Mouse (Mus musculus) hindbrain, embryonic 14.5 days (tissue): ENCODE measurements around the gene Nipsnap2. TPM values are rescaled to one million over a fixed set of nuclear protein-coding genes. Genes with fewer than 3 reads are reported as not detected.
"Not testable (repeated sequence)": the region's sequence is repeated elsewhere in the genome, so short reads cannot be mapped to it uniquely, and the experiment has no call there.

Experiments
- ATAC-seq: fragments of 200-750 bp; cut with Nextera tagmentation; 2 replicates; pipeline ENCODE4 v1.8.0; 2017; ENCODE audit warnings: moderate number of reproducible peaks, mild to moderate bottlenecking, moderate TSS enrichment, moderate library complexity; ENCODE audit not compliant: low FRiP score
- DNase-seq: peaks from one replicate; pipeline ENCODE4 v3.0.0-alpha.2; 2015; ENCODE audit warnings: low spot score
- H3K27ac ChIP-seq: fragments of 300-500 bp; sonication (generic); 2 replicates; pipeline ENCODE4 v1.5.1; 2014; ENCODE audit warnings: mild to moderate bottlenecking, moderate library complexity
- H3K27me3 ChIP-seq: fragments of 300-500 bp; sonication (generic); 2 replicates; pipeline ENCODE4 v1.6.1; 2014; ENCODE audit warnings: mild to moderate bottlenecking, low read length, mixed read lengths; ENCODE audit not compliant: control insufficient read depth, insufficient read depth
- H3K36me3 ChIP-seq: fragments of 300-500 bp; sonication (generic); replicated peaks from 2 replicates; pipeline ENCODE4 v1.6.1; 2014; ENCODE audit not compliant: control insufficient read depth, insufficient read depth
- H3K4me1 ChIP-seq: fragments of 300-500 bp; sonication (generic); replicated peaks from 2 replicates; pipeline ENCODE4 v1.6.1; 2014; ENCODE audit warnings: antibody characterized with exemption, low read length, mixed read lengths; ENCODE audit not compliant: control insufficient read depth, insufficient read depth
- H3K4me2 ChIP-seq: fragments of 300-500 bp; sonication (generic); replicated peaks from 2 replicates; pipeline ENCODE4 v1.6.1; 2014; ENCODE audit warnings: mild to moderate bottlenecking, moderate library complexity
- H3K4me3 ChIP-seq: fragments of 300-500 bp; sonication (generic); replicated peaks from 2 replicates; pipeline ENCODE4 v1.5.1; 2014; ENCODE audit warnings: mild to moderate bottlenecking, low read length
- H3K9ac ChIP-seq: fragments of 300-500 bp; sonication (generic); 2 replicates; pipeline ENCODE4 v1.6.1; 2014
- H3K9me3 ChIP-seq: fragments of 300-500 bp; sonication (generic); 2 replicates; pipeline ENCODE4 v1.6.1; 2016; ENCODE audit warnings: low read length; ENCODE audit not compliant: control insufficient read depth
- WGBS: fragments of 180-500 bp; shearing (Covaris S2); extraction: QIAGEN DNeasy Blood & Tissue Kit; methylation state at CpG from one replicate; pipeline ENCODE4 v1.1.7; 2014; 5-methylcytosine and 5-hydroxymethylcytosine counted together
- polyA plus RNA-seq: library from polyadenylated mRNA; unstranded; fragments of >200 nt; fragmentation: Nextera tagmentation; extraction: Ambion mirVana; gene quantifications from 2 replicates; pipeline ENCODE4 v1.2.1, GENCODE M21; 2014

Gene Nipsnap2
- 83.9 and 89.1 TPM in 2 replicates for polyA plus RNA-seq

DNA sequence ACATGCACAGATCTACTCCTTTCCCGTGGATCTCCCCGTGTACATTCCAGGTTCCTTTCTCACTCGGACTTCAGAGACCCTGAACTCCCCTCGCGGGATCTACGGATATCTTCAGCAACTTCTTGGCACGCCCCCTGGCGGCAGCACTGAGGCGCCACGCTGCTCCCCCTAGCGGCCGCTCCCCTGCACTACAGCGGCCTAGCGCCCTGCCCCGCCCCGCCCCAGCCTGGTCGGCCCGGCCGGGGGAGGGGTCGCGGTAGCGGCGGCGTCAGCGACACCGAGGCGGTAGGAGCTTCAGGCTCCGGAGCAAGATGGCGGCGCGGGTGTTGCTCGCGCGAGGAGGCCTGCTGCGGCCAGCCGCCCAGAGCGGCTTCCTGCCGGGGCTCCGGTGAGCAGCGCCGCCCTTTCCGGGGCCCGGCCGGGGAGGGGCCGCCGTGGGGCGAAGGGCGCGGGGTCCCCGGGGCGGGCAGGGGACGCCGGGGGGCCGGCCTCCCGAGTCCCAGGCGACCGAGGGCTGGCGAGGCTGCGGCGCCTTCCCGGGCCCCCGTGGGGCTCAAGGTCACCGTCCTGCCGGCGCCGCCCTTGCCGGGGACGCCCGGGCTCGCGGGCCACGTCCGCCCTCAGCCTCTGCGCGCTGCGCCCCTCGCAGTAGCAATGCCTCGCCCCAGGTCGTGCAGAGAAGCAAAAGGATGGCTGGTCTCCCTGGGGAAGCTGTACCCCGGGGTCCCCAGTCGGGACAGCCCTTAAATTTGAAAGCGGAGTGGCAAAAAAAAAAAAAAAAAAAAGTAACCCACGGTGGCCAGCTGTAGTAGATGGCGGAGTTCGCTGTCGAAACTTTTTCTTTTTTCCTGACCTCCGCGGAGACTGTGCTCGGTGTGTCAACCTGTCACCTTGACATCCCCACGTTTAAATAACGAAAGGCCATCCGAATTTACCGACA, at the start of gene Nipsnap2:
Gene Nipsnap2 (plus strand): TSS at position 230 of the 940 bp plus-strand sequence.
- Histone ChIP-seq H3K9ac (peak within 1 kb of the TSS; percentile 96), H3K36me3 (no peaks in the 10 kb centered on the region), H3K4me1 (0 out of 2 replicates have a peak, but pooled peaks cover 17% of the 10 kb centered on the region), H3K9me3 (no peaks in the 10 kb centered on the region), H3K27ac (peak within 1 kb of the TSS; percentile 92), H3K4me3 (peak within 1 kb of the TSS; percentile 95), H3K4me2 (peak within 1 kb of the TSS; percentile 56), H3K27me3 (no peaks in the 10 kb centered on the region)
- 1% methylated on average over 58 of the region's 93 CpGs for WGBS
- peak; percentile 94 for DNase-seq
- peak; percentile 94 for ATAC-seq

DNA sequence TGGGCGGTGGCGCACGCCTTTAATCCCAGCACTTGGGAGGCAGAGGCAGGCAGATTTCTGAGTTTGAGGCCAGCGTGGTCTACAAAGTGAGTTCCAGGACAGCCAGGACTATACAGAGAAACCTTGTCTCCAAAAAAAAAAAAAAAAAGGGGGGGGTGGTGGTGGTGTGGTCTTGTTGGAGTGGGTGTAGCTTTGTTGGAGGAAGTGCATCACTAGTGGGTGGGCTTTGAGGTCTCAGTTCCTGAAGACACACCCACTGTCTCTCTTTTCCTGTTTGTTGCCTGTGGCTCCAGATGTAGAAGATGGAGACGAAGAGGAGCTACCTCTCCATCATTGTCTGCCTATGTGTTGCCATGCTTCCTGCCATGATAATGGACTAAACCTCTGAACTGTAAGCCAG, 39.7 kb upstream of the Nipsnap2 start:
- not testable (repeated sequence) for H3K4me3 ChIP-seq, DNase-seq, H3K4me2 ChIP-seq, H3K9me3 ChIP-seq, H3K9ac ChIP-seq, H3K4me1 ChIP-seq, H3K27me3 ChIP-seq, H3K27ac ChIP-seq, H3K36me3 ChIP-seq, ATAC-seq
- WGBS = 92% methylated on average over 5 of the region's 5 CpGs

DNA sequence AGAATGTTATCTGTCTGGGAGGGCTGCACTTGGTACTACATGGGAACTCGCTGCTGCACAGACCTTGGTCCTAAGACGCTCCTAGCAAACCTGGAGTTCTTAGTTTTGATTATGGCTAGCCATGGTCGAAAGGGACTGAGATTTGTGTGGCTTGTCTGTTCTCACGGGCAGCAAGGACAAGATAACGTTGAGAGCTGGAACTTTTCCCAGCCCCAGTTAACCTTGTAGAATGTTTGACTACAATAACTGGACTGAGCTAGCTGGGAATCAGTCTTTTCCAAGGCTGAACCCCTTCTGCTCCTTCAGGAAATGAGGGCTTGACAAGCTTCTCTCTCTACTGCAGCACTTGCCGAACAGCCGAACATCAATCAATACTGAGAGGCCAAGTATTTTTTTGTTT, 37.2 kb upstream of the Nipsnap2 start:
- DNase-seq (no peak), ATAC-seq (no peak)
- 88% methylated on average over 7 of the region's 7 CpGs for WGBS

DNA sequence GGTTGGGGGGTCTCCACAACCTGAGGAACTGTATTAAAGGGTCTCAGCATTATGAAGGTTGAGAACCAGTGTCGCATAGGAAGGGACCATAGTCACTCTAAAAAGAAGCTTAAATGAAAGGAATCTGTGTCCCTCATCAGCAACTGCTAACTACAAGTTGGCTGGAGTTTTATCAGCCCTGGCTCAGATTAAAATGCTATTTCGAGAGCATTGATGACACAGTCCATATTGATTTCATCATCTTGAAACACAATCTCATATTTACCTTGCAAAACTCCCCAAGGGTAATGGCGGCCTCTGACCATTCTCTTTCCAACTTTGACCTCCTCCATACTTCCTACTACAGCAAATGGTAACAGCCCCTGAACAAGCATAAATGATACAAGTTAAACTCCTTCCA, 34.3 kb upstream of the Nipsnap2 start:
- Histone ChIP-seq H3K4me1 (no peaks in the 10 kb centered on the region), H3K36me3 (no peaks in the 10 kb centered on the region), H3K27ac (no peak overlapping the region), H3K4me2 (no peak overlapping the region), H3K4me3 (no peak overlapping the region), H3K9ac (no peak overlapping the region), H3K9me3 (no peaks in the 10 kb centered on the region), H3K27me3 (no peaks in the 10 kb centered on the region)
- 86% methylated on average over 3 of the region's 3 CpGs for WGBS
- DNase-seq (no peak), ATAC-seq (no peak)

More for the DNA sequence above, 37.2 kb upstream of the Nipsnap2 start:
- Histone ChIP-seq H3K9me3 (no peaks in the 10 kb centered on the region), H3K9ac (no peak overlapping the region), H3K4me3 (no peak overlapping the region), H3K4me2 (no peak overlapping the region), H3K36me3 (no peaks in the 10 kb centered on the region), H3K27me3 (no peaks in the 10 kb centered on the region), H3K27ac (no peak overlapping the region), H3K4me1 (no peaks in the 10 kb centered on the region)

DNA sequence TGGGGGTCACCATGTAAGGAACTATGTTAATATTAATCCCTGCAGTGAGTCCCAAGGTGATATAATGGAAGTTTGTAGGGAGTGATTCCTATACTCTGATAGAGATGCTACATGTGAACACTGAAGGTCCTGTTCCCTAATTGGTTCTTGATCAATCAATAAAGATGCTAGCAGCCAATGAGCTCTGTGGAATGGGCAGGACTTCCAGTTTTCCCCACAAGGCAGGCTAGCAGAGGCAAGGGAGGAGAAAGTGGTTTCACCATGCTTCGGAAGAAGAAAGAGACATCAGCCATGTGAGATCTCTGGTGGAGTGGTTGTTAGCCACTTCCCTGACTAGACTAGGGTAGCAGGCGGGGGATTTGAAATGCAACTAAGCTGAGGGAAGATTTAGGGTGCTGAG, 24.4 kb upstream of the Nipsnap2 start:
- Histone ChIP-seq H3K9me3 (no peaks in the 10 kb centered on the region), H3K4me2 (peak overlapping the region; percentile 17; the same call in 1 of the 2 replicates), H3K36me3 (no peaks in the 10 kb centered on the region), H3K9ac (no peak overlapping the region), H3K27ac (no peak overlapping the region), H3K27me3 (no peaks in the 10 kb centered on the region), H3K4me3 (no peak overlapping the region), H3K4me1 (no peaks in the 10 kb centered on the region)
- 32% methylated on average over 2 of the region's 2 CpGs for WGBS
- ATAC-seq (no peak), DNase-seq (no peak)

DNA sequence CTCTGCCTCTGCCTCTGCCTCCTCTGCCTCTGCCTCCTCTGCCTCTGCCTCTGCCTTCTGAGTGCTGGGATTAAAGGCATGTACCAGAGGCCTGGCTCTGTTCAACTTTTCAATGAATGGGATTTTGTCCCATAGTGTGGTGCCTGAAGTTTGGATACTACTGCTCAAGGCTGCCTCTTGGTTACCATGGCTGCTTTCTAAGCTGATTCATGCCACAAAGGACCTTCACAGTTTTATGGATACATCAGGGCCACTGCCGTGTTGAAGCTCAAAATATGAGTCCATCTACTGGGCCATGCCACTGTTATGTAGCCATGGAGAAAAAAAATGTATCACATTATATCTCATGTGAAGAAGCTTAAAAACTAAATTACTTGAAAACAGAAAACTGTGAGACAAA, 23.2 kb upstream of the Nipsnap2 start:
- WGBS = 67% methylated on average over 1 of the region's 1 CpGs
- Histone ChIP-seq H3K4me1 (no peaks in the 10 kb centered on the region), H3K4me3 (no peak overlapping the region), H3K4me2 (no peak overlapping the region), H3K36me3 (no peaks in the 10 kb centered on the region), H3K9me3 (no peaks in the 10 kb centered on the region), H3K9ac (no peak overlapping the region), H3K27ac (no peak overlapping the region), H3K27me3 (no peaks in the 10 kb centered on the region)
- no peak for ATAC-seq
- no peak for DNase-seq

DNA sequence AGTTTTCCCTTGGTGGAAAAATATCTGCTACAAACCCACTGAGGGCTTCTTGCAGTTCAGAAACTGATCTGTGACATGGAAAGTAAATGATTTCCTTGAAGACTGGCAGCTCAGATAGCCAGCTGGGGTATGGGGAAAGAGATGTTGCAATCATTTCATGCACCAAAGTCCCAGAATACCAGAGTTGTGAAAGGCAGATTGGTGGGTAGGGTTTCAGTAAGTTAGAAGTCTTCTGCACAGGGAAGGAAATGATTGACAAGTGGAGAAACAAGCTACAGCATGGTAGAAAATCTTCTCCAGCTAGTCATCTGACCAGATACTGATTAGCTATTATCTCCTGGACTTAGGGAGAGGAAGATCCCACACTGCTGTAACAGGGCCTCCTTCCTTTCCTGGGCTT, 21.5 kb upstream of the Nipsnap2 start:
- H3K4me2 ChIP-seq = no peak overlapping the region
- H3K4me1 ChIP-seq = no peaks in the 10 kb centered on the region
- H3K36me3 ChIP-seq = no peaks in the 10 kb centered on the region
- H3K4me3 ChIP-seq = no peak overlapping the region
- H3K27ac ChIP-seq = no peak overlapping the region
- no peak for DNase-seq
- no peak for ATAC-seq
- no peaks in the 10 kb centered on the region for H3K9me3 ChIP-seq
- no peak overlapping the region for H3K9ac ChIP-seq
- H3K27me3 ChIP-seq = no peaks in the 10 kb centered on the region

DNA sequence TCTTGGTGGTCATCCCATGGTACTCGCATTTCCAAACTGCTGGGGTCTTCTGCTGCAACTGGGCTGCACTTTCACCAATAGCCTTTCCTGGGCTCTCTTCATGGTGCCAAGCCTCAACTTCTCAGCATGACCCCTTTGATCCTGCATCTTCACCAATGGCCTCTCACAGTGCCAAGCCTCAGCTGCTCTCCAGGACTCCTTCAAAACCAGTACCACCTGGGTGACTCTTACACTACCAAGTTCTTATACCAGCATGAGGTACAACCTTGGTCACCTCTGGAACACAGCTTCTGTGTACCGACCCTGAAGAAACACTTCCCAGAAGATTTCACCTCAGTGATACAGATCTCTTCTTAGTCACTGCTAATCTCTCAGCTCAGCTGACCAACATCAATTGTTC, 16.5 kb upstream of the Nipsnap2 start, which contains the start of gene Sept14:
Gene Sept14 (minus strand): TSS at position 101 of the 400 bp plus-strand sequence.
- WGBS = 62% methylated on average over 2 of the region's 2 CpGs
- no peaks in the 10 kb centered on the region for H3K36me3 ChIP-seq
- H3K27ac ChIP-seq = no peak within 1 kb of the TSS
- no peaks in the 10 kb centered on the region for H3K4me1 ChIP-seq
- no peak within 1 kb of the TSS for H3K9ac ChIP-seq
- ATAC-seq (no peak), DNase-seq (no peak)
- no peak within 1 kb of the TSS for H3K4me3 ChIP-seq
- H3K27me3 ChIP-seq = no peaks in the 10 kb centered on the region
- H3K9me3 ChIP-seq = no peaks in the 10 kb centered on the region
- no peak within 1 kb of the TSS for H3K4me2 ChIP-seq

DNA sequence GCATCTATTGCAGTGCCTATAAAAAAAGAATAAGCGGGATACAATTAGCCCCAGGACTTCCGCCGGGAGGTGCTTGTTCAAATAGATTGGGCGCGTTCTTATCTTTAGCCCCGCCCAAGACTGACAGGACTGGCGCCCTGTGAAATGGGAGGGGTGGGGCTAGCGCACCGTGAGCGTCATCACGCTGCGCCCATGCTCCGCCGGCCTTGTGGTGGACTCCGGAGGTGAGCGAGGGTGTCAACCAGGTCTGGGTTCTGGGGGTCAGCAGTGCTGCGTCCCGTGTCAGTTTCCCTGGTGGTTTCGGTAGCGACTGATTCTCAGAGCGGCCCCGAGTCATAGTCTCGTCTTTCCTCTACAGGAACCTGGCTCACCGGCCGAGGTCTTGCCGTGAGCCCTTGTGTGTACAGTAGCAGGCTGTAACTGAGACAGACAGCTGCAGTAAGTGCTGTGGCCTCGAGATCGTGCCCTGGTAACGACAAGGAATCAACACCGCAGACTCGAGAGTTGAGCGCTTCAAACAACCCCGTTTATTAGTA, 9.5 kb upstream of the Nipsnap2 start, which contains the start of gene Mrps17:
Gene Mrps17 (plus strand): TSS at position 172 of the 536 bp plus-strand sequence.
- peak within 1 kb of the TSS; percentile 90 for H3K4me2 ChIP-seq
- H3K27me3 ChIP-seq = no peaks in the 10 kb centered on the region
- ATAC-seq (peak; percentile 95), DNase-seq (peak; percentile 91)
- H3K9ac ChIP-seq = peak within 1 kb of the TSS; percentile 82
- peak within 1 kb of the TSS; percentile 61 for H3K27ac ChIP-seq
- peak within 1 kb of the TSS; percentile 75 for H3K4me3 ChIP-seq
- WGBS = 1% methylated on average over 33 of the region's 33 CpGs
- H3K4me1 ChIP-seq = peaks cover 11% of the 10 kb centered on the region
- peaks cover 27% of the 10 kb centered on the region for H3K36me3 ChIP-seq
- H3K9me3 ChIP-seq = no peaks in the 10 kb centered on the region
